Mouse (Mus musculus) hindbrain, postnatal 0 days (tissue): ENCODE data around the gene Gm13279. TPM values are rescaled to one million over a fixed set of nuclear protein-coding genes. Genes with fewer than 3 reads are reported as not detected.
"Not testable (repeated sequence)": the region's sequence is repeated elsewhere in the genome, so short reads cannot be mapped to it uniquely, and the experiment has no call there.

Source experiments
- ATAC-seq: fragments of 200-750 bp; cut with Nextera tagmentation; 2 replicates; pipeline ENCODE4 v1.8.0; 2017; ENCODE audit warnings: mild to moderate bottlenecking, moderate TSS enrichment, moderate library complexity
- DNase-seq: peaks from one replicate; pipeline ENCODE4 v3.0.0-alpha.2; 2015; ENCODE audit warnings: low spot score
- H3K27ac ChIP-seq: fragments of 300-500 bp; sonication (generic); 2 replicates; pipeline ENCODE4 v1.5.1; 2014; ENCODE audit warnings: mild to moderate bottlenecking
- H3K27me3 ChIP-seq: fragments of 300-500 bp; sonication (generic); 2 replicates; pipeline ENCODE4 v1.6.1; 2014; ENCODE audit warnings: low read length, mixed read lengths; ENCODE audit not compliant: insufficient read depth
- H3K36me3 ChIP-seq: fragments of 300-500 bp; sonication (generic); 2 replicates; pipeline ENCODE4 v1.6.1; 2014; ENCODE audit warnings: low read length, mixed read lengths; ENCODE audit not compliant: insufficient read depth
- H3K4me1 ChIP-seq: fragments of 300-500 bp; sonication (generic); 2 replicates; pipeline ENCODE4 v1.6.1; 2014; ENCODE audit warnings: antibody characterized with exemption, low read length, mixed read lengths; ENCODE audit not compliant: insufficient read depth
- H3K4me2 ChIP-seq: fragments of 300-500 bp; sonication (generic); 2 replicates; pipeline ENCODE4 v1.6.1; 2014; ENCODE audit warnings: low read depth, mild to moderate bottlenecking, low read length, moderate library complexity, mixed read lengths
- H3K4me3 ChIP-seq: fragments of 300-500 bp; sonication (generic); 2 replicates; pipeline ENCODE4 v1.5.1; 2014; ENCODE audit warnings: low read length
- H3K9ac ChIP-seq: fragments of 300-500 bp; sonication (generic); replicated peaks from 2 replicates; pipeline ENCODE4 v1.6.1; 2014; ENCODE audit warnings: mild to moderate bottlenecking, low read length, moderate library complexity, mixed read lengths
- H3K9me3 ChIP-seq: fragments of 300-500 bp; sonication (generic); 2 replicates; pipeline ENCODE4 v1.6.1; 2016; ENCODE audit warnings: low read length, mixed read lengths
- CTCF ChIP-seq: IDR thresholded peaks from 2 replicates; pipeline ENCODE4 v1.5.1; 2016; ENCODE audit warnings: antibody characterized with exemption, control low read depth, low read depth
- WGBS: fragments of 180-500 bp; shearing (Covaris S2); extraction: QIAGEN DNeasy Blood & Tissue Kit; methylation state at CpG from one replicate; pipeline ENCODE4 v1.1.7; 2014; 5-methylcytosine and 5-hydroxymethylcytosine counted together
- polyA plus RNA-seq: library from polyadenylated mRNA; unstranded; fragments of >200 nt; fragmentation: Nextera tagmentation; extraction: Ambion mirVana; gene quantifications from 2 replicates; pipeline ENCODE4 v1.2.1, GENCODE M21; 2015
- total RNA-seq: library from RNA; depleted of rRNA; stranded (reverse); fragments of >200 nt; gene quantifications from 2 replicates; pipeline ENCODE4 v1.2.3, GENCODE M21; 2014

Gm13279 gene
- total and polyA plus RNA-seq, 2 experiments from 2014 or later: not detected

GRCm38 (mm10) chr4:88760431-88760830 is 36.8 kb upstream of the Gm13279 start:
- H3K4me2 ChIP-seq: peak overlapping the region; percentile 50
- TF ChIP-seq CTCF: peak; percentile 66
- not testable (repeated sequence) for H3K9ac ChIP-seq, H3K4me1 ChIP-seq, H3K27ac ChIP-seq, H3K36me3 ChIP-seq, H3K9me3 ChIP-seq, ATAC-seq, H3K27me3 ChIP-seq
- 0% methylated on average over 21 of the region's 28 CpGs for WGBS
- H3K4me3 ChIP-seq: peak overlapping the region; percentile 25
- DNase-seq: peak; percentile 75

GRCm38 (mm10) chr4:88761776-88762175 is 35.4 kb upstream of the Gm13279 start:
- not testable (repeated sequence) for H3K36me3 ChIP-seq, H3K9me3 ChIP-seq, H3K4me3 ChIP-seq, H3K27ac ChIP-seq, H3K27me3 ChIP-seq, H3K4me2 ChIP-seq, H3K4me1 ChIP-seq, H3K9ac ChIP-seq, ATAC-seq, DNase-seq
- WGBS: 69% methylated on average over 6 of the region's 8 CpGs

GRCm38 (mm10) chr4:88762341-88762740 is 34.9 kb upstream of the Gm13279 start:
- not testable (repeated sequence) for H3K9ac ChIP-seq, H3K36me3 ChIP-seq, H3K9me3 ChIP-seq, DNase-seq, ATAC-seq, H3K27ac ChIP-seq, H3K4me3 ChIP-seq, H3K4me2 ChIP-seq, H3K27me3 ChIP-seq, H3K4me1 ChIP-seq
- WGBS: 58% methylated on average over 9 of the region's 9 CpGs

- peak; percentile 68 for TF ChIP-seq CTCF
- peak; percentile 70 for DNase-seq
- H3K9me3 ChIP-seq, H3K27ac ChIP-seq, H3K4me1 ChIP-seq, ATAC-seq, H3K36me3 ChIP-seq, H3K27me3 ChIP-seq, H3K9ac ChIP-seq: not testable (repeated sequence)
- Histone ChIP-seq H3K4me2 (peak overlapping the region; percentile 48; the same call in 1 of the 2 replicates), H3K4me3 (peak overlapping the region; percentile 25)
- 4% methylated on average over 21 of the region's 42 CpGs for WGBS
These were observed 33.7 kb upstream of the Gm13279 start for GRCm38 (mm10) chr4:88763384-88764018.

DNA sequence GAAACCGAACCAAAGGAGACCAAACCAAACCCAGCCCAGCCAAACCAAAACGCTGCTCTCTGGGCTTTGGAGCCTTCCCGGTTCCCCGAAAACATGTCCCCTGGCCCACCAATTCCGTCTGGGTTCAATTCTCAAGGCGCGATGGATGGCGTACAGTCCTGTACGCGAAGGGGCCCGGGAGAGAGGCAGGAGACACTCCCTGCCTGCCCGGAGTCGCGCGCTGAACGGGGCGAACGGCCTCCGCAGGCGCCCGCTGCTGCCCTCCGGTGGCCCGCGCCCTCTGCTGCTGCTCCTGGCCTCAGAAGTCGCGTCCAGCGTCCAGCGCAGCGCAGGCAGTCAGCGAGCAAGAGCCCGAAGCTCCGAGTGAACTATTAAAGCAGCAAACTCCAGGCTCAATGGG is 23.7 kb upstream of the Gm13279 start, which contains the start of gene Gm13290:
TSS of gene Gm13290 (plus strand) at position 301 of the 400 bp plus-strand sequence.
- no CpG with 5 or more reads among the region's 32 CpGs for WGBS
- H3K27ac ChIP-seq, H3K4me3 ChIP-seq, DNase-seq, H3K4me1 ChIP-seq, H3K27me3 ChIP-seq, H3K36me3 ChIP-seq, H3K4me2 ChIP-seq, H3K9me3 ChIP-seq, H3K9ac ChIP-seq, ATAC-seq: not testable (repeated sequence)

GRCm38 (mm10) chr4:88776622-88777021 is 20.6 kb upstream of the Gm13279 start, which contains the start of gene Gm13289:
Gene Gm13289 (plus strand): TSS chr4:88776922.
- H3K4me1 ChIP-seq, H3K4me3 ChIP-seq, H3K27ac ChIP-seq, H3K9ac ChIP-seq, DNase-seq, H3K27me3 ChIP-seq, ATAC-seq, H3K36me3 ChIP-seq, H3K4me2 ChIP-seq, H3K9me3 ChIP-seq: not testable (repeated sequence)
- no CpG with 5 or more reads among the region's 29 CpGs for WGBS

GRCm38 (mm10) chr4:88779550-88779949 is 17.6 kb upstream of the Gm13279 start, which contains the start of gene Gm13272:
Gene Gm13272 (plus strand): TSS chr4:88779850.
- H3K9me3 ChIP-seq, H3K4me2 ChIP-seq, H3K4me3 ChIP-seq, ATAC-seq, H3K36me3 ChIP-seq, DNase-seq, H3K27me3 ChIP-seq, H3K4me1 ChIP-seq, H3K27ac ChIP-seq, H3K9ac ChIP-seq: not testable (repeated sequence)
- no CpG with 5 or more reads among the region's 29 CpGs for WGBS

DNA sequence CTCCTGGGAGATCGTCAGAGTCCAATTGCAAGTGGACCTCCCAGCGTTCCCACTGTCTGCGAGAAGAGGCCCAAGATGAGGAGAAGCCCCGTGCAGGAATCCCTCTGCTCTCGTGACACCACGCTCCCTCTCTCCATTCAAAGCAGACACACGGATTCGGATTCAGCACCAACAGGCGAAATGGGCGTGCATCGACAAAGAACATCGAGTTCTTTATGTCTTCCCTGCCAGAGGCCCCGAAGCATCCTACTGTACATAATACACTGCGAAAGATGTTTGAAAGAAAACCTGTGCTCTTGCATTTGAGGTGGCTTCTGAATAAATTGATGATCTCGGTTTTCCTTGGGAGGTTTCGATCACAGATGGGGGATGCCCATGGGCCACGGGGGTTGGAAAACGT is 16.9 kb upstream of the Gm13279 start:
- H3K9me3 ChIP-seq, ATAC-seq, H3K9ac ChIP-seq, H3K4me3 ChIP-seq, H3K4me1 ChIP-seq, H3K27me3 ChIP-seq, DNase-seq, H3K36me3 ChIP-seq, H3K27ac ChIP-seq, H3K4me2 ChIP-seq: not testable (repeated sequence)
- 48% methylated on average over 15 of the region's 18 CpGs for WGBS

DNA sequence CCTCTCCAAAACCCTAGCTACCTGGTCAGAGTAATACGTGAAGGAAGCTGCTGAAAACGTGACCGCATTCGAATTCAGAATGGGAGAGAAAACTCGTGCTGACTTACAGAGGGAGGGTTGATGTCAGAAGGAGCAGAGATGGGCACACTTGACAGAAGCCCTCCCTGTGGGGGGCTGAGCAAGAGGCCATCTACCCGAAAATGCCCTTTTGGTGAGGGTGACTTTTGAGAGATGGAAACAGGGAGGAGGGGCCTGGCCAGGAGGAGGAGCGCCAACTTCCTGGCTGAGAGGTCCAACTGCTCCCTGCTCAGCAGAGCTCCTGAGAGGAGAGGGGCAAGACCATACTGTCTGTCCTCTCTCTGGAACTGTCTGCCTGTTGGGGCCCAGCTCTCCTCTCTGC is 15.4 kb upstream of the Gm13279 start, which contains the start of gene Ifnz:
TSS of gene Ifnz (plus strand) at position 301 of the 400 bp plus-strand sequence.
- ATAC-seq, H3K27me3 ChIP-seq, H3K4me3 ChIP-seq, DNase-seq, H3K27ac ChIP-seq, H3K9me3 ChIP-seq, H3K4me1 ChIP-seq, H3K9ac ChIP-seq, H3K36me3 ChIP-seq: not testable (repeated sequence)
- 14% methylated on average over 4 of the region's 7 CpGs for WGBS
- peak within 1 kb of the TSS; percentile 23; the same call in 1 of the 2 replicates for H3K4me2 ChIP-seq

GRCm38 (mm10) chr4:88782335-88782734 is 14.9 kb upstream of the Gm13279 start:
- not testable (repeated sequence) for H3K9me3 ChIP-seq, H3K4me3 ChIP-seq, H3K36me3 ChIP-seq, DNase-seq, H3K27me3 ChIP-seq, H3K27ac ChIP-seq, ATAC-seq, H3K4me1 ChIP-seq, H3K9ac ChIP-seq
- peak overlapping the region; percentile 23; the same call in 1 of the 2 replicates for H3K4me2 ChIP-seq
- 2% methylated on average over 11 of the region's 31 CpGs for WGBS
